Mouse (Mus musculus) kidney, adult 18-20 months (tissue): Measurements from ENCODE around the gene Mrtfb.

Source experiments
- DNase-seq: peaks from one replicate; pipeline ENCODE4 v3.0.0; 2021

The Mrtfb gene

GRCm38 (mm10) chr16:13445461-13445860 lies 189.2 kb downstream of the Mrtfb start:
- no peak for DNase-seq

- no peak for DNase-seq
These were observed 190.2 kb downstream of the Mrtfb start for GRCm38 (mm10) chr16:13446488-13446887.

- no peak for DNase-seq
These were observed 190.6 kb downstream of the Mrtfb start for GRCm38 (mm10) chr16:13446971-13447283.

- DNase-seq, result peak; percentile 45
These were observed 191.2 kb downstream of the Mrtfb start for GRCm38 (mm10) chr16:13447284-13448050.

- peak; percentile 33 for DNase-seq
These were observed 191.9 kb downstream of the Mrtfb start for GRCm38 (mm10) chr16:13448051-13448705.

DNA sequence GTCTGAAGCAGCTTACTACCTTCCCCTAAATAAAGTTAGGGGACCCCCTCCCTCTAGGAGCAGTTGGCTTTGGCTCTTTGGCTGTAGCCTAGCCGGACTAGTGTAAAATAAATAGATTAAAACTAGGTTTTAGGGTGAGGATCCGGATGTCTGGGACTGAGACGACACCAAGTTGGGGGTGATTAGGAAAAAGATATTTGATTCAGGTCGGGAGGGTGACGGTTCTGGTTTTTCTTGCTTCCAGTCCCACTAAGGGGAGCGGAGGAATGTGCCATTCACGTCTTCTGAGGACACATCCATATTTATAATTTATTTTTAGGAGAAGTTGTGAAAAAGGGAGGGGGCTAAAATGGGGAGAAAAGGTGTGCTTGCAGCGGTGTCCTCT lies 192.4 kb downstream of the Mrtfb start:
- DNase-seq, result no peak

DNA sequence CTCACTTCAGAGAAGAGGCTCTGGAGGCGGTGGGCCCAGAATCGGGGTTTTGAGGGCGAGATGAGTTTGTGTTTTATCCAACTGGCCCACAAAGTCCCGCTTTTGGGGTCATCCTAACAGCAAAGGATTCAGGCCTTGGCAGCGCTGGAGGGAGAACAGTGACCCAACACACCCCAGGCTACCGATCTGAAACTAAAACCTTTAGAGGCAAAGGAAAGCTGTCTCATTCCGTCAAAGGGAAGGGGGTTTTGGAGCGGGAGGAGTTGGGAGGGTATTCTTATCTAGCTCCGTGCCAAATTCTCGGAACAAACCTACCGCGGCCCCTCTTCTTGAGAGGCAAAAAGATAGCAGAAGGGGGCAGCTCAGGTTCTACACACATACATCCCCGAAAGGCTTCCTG lies 193.2 kb downstream of the Mrtfb start:
- no peak for DNase-seq

- DNase-seq, result no peak
These were observed 194.6 kb downstream of the Mrtfb start for GRCm38 (mm10) chr16:13450831-13451230.

GRCm38 (mm10) chr16:13451991-13452390 lies 195.7 kb downstream of the Mrtfb start:
- DNase-seq, result no peak

DNA sequence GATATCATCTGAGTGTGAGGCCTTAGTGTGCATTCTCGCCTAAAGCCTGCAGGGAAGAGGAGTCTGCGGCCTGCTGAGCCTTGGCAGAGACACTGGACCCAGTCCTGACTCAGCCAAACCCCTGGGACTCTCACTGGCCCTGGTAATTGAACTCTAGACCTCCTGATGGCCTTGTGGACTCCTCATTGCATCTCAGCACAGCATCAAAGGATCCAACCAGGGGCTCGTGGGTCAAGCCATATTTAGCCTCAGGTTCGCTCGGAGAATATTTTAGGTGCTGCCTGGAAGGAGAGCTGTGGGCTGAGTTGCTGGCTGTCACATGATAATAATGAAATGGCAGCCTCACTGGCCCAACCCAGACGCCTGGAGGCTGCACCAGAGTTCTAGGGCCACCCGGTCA lies 196.4 kb downstream of the Mrtfb start:
- DNase-seq, result no peak

GRCm38 (mm10) chr16:13454026-13454600 lies 197.8 kb downstream of the Mrtfb start:
- no peak for DNase-seq

DNA sequence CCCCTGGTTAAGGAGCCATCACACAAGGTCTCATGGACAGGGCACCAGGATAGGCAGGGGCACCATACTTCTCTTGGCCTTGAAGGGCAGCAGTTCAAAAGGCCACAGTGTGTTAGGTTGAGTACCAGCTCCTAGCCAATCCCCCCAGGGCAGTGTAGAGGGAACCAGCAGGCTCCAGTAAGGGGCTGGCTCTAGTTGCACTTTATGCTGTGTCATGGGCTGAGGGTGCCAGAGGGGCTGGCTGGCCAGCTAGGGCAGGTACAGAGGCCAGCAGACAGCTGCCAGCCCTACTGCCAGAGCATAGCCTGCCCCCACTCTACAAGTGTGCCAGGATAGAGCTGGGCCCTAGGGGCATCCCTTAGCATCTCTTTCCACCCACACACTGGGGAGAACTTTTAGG lies 199.3 kb downstream of the Mrtfb start:
- DNase-seq, result no peak

DNA sequence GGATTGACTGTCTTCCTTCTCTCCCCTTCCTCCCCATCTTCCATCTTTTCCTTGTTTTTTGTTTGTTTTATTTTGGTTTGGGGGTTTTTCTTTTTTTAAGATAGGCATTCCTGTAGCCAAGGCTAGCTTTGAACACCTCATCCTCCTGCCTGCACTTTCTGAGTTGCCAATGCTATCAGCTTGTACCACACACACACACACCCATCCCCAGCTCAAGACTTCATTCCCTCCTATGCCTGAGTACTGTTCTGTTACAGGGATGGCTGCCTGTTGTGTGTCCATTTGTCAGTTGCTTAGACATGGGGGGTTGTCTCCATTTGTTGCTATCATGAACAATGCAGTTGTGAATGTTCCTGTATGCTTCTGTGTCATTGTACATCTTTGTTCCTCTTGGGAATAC lies 202.3 kb downstream of the Mrtfb start:
- DNase-seq, result no peak

DNA sequence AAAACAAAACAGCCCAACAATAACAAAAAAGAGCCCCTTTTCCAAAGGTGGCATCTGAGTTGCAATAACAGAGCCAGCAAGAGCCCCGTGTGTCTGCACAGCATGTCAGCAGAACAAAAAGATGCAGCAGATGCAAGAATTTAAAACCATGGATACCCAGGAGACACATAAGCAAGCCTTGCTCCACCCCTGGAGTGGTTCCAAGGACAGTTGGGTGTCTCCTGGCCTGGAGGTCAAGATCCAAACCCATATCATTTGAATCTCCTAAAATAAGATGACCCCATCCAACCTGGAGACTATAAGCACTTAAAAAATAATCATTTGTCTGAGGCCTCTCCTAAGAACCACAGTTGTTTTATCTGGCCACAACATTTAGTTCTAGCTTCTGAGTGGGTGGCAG lies 203.8 kb downstream of the Mrtfb start:
- DNase-seq, result no peak

DNA sequence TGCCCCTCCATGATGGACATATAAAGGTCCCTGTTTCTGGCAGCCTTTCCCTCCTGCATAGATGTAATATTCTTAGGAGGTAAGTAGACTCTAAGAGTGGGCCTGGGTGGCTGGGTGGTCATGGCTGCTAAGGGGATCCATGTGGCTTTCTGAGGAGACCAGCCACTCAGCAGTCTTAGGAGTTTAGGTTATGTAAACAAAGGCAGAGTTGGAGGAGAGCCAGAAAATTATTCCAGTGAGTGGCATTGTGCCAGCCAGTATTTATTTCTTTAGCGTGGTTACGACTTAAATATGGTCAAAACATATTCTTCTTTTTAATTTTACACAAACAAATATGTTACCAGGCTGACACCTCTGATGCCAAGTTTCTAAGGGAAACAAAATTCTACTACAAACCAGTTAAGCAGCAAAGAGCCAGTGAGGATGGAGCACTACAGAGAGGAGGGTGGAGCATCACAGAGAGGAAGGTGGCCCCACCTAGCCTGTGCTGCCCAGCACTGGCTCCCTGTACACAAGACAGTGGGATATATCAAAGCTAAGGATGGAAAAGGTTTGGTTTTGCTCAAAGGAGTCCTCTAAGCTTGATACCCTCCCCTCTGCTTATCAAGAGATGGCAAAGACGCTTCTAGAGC lies 204.6 kb downstream of the Mrtfb start:
- DNase-seq, result no peak

DNA sequence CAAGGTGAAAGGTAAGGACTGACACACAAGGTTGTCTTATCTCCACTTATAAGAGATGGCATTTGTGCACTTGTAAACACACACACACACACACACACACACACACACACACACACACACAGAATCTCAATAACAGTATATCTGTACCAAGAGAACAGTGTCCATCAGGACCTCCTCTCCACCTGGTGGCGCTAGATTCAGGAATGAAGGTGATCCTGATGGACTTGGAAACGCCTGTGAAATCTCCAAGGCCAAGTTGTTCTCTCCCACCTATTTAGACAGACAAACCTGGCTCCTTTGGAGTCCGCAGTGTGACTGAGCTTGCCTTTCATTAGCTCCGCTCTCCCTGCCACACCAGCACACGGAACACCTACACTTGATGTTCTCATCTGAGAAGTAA lies 208.4 kb downstream of the Mrtfb start:
- DNase-seq, result no peak
